Mouse (Mus musculus) erythroblast, embryonic 14.5 days (primary cell): ENCODE measurements around the gene Sult3a2. TPM values are rescaled to one million over a fixed set of nuclear protein-coding genes. Genes with fewer than 3 reads are reported as not detected.
"Not testable (repeated sequence)": the region's sequence is repeated elsewhere in the genome, so short reads cannot be mapped to it uniquely, and the experiment has no call there.

ENCODE experiments used
- H3K27me3 ChIP-seq: 2 replicates; pipeline ENCODE4 v1.6.1; 2012; ENCODE audit warnings: inconsistent platforms; ENCODE audit not compliant: control insufficient read depth
- H3K36me3 ChIP-seq: 2 replicates; pipeline ENCODE4 v1.6.1; 2012; ENCODE audit warnings: mild to moderate bottlenecking, inconsistent platforms; ENCODE audit not compliant: control insufficient read depth
- H3K4me1 ChIP-seq: 2 replicates; pipeline ENCODE4 v1.6.1; 2012; ENCODE audit warnings: inconsistent platforms; ENCODE audit not compliant: control insufficient read depth
- H3K4me3 ChIP-seq: replicated peaks from 2 replicates; pipeline ENCODE3; 2012; ENCODE audit warnings: moderate library complexity, mild to moderate bottlenecking, inconsistent platforms
- H3K9me3 ChIP-seq: 2 replicates; pipeline ENCODE4 v1.6.1; 2012; ENCODE audit warnings: low read length, inconsistent platforms, mixed read lengths; ENCODE audit not compliant: control insufficient read depth
- GATA1 ChIP-seq: IDR thresholded peaks from 2 replicates; pipeline ENCODE4 v1.6.1; 2012; ENCODE audit warnings: low read length, inconsistent platforms, mixed read lengths
- TAL1 ChIP-seq: IDR thresholded peaks from 3 replicates; pipeline ENCODE4 v1.6.1; 2012; ENCODE audit warnings: low read length, inconsistent platforms, mixed read lengths
- polyA plus RNA-seq: library from polyadenylated mRNA; stranded (reverse); fragments of >175 nt; gene quantifications from 2 replicates; pipeline ENCODE4 v1.2.3, GENCODE M21; 2012

Gene Sult3a2
- polyA plus RNA-seq, result not detected in 2 replicates

GRCm38 (mm10) chr10:33786604-33787003, at the start of gene Sult3a2:
TSS of gene Sult3a2 (minus strand) at chr10:33786704.
- no peak for TF ChIP-seq GATA1
- TF ChIP-seq TAL1, result no peak
- H3K27me3 ChIP-seq, result no peaks in the 10 kb centered on the region
- H3K4me1 ChIP-seq, result no peaks in the 10 kb centered on the region
- no peaks in the 10 kb centered on the region for H3K36me3 ChIP-seq
- H3K9me3 ChIP-seq, result peaks cover 3% of the 10 kb centered on the region; the same call in 1 of the 2 replicates
- no peak within 1 kb of the TSS for H3K4me3 ChIP-seq

DNA sequence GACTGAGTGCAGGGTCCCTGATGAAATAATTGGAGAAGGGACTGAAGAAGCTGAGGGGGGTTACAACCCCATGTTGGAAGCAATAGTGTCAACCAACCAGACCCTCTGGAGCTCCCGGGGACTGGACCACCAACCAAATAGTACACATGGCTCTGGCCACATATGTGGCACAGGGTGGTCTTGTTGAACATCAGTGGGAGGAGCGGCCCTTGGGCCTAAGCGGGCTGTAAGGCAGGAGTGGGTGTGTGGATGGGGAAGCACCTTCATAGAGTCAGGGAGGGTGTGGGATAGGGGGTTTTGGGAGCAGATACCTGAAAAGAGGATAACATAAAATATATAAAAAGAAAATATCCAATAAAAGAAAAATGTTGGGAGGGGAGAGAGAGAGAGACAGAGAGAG, 34.4 kb upstream of the Sult3a2 start:
- Histone ChIP-seq H3K4me3 (no peak overlapping the region), H3K4me1 (no peaks in the 10 kb centered on the region), H3K27me3 (no peaks in the 10 kb centered on the region), H3K36me3 (no peaks in the 10 kb centered on the region), H3K9me3 (no peaks in the 10 kb centered on the region)
- TF ChIP-seq TAL1 (no peak), GATA1 (no peak)

- Histone ChIP-seq H3K4me3 (no peak overlapping the region), H3K4me1 (no peaks in the 10 kb centered on the region), H3K9me3 (no peaks in the 10 kb centered on the region), H3K27me3 (no peaks in the 10 kb centered on the region), H3K36me3 (no peaks in the 10 kb centered on the region)
- TF ChIP-seq GATA1 (no peak), TAL1 (no peak)
These were observed 30.4 kb upstream of the Sult3a2 start for GRCm38 (mm10) chr10:33816923-33817322.

GRCm38 (mm10) chr10:33814266-33814665, 27.8 kb upstream of the Sult3a2 start:
- Histone ChIP-seq H3K9me3 (peaks cover 7% of the 10 kb centered on the region), H3K36me3 (no peaks in the 10 kb centered on the region), H3K4me1 (no peaks in the 10 kb centered on the region), H3K27me3 (no peaks in the 10 kb centered on the region), H3K4me3 (no peak overlapping the region)
- TF ChIP-seq TAL1 (no peak), GATA1 (no peak)

DNA sequence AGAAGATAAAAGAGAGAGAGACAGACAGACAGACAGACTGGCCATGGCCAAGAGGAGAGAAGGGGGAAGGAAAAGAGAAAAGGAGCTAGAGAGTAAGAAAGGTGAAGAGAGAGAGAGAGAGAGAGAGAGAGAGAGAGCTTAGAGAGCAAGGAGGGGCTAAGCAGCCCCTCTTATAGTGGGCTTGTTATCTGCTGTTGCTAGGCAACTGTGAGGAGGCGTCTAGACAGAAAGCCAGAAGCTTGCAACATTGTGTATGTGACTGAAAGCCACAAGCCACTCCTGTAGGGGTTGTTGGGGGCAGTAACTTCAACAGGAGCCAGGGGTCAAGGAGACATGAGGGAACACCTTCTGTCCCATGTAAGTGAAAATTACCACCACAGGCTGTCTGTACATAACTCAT, 25.3 kb upstream of the Sult3a2 start:
- Histone ChIP-seq H3K4me1 (no peaks in the 10 kb centered on the region), H3K27me3 (no peaks in the 10 kb centered on the region), H3K9me3 (peaks cover 7% of the 10 kb centered on the region), H3K36me3 (no peaks in the 10 kb centered on the region), H3K4me3 (no peak overlapping the region)
- no peak for TF ChIP-seq GATA1
- no peak for TF ChIP-seq TAL1

GRCm38 (mm10) chr10:33797221-33797949, 10.9 kb upstream of the Sult3a2 start:
- not testable (repeated sequence) for H3K36me3 ChIP-seq, H3K9me3 ChIP-seq, H3K4me3 ChIP-seq, H3K27me3 ChIP-seq, H3K4me1 ChIP-seq

- not testable (repeated sequence) for H3K4me3 ChIP-seq, H3K9me3 ChIP-seq, H3K4me1 ChIP-seq, H3K27me3 ChIP-seq, H3K36me3 ChIP-seq
These were observed 9.9 kb upstream of the Sult3a2 start for GRCm38 (mm10) chr10:33796269-33796915.

DNA sequence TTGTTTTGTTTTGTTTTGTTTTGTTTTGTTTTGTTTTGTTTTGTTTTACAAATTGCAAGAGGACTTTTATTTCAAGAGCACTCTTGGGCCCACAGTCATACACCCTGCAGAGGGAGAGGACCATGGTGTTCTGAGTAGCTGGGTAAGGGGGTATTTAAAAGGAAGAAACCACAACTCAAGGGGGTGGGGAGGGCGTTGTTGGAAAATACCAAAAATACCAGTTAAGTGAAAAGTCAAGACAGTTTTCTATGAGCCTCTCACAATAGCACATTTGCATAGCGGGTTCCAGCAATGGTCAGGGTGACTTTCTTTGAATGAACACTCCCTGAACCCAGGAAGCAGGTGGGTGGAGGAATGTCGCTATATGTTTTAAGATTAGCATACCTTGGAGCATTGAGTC, 5.7 kb upstream of the Sult3a2 start:
- not testable (repeated sequence) for H3K36me3 ChIP-seq, H3K4me1 ChIP-seq, H3K9me3 ChIP-seq, H3K27me3 ChIP-seq, H3K4me3 ChIP-seq

GRCm38 (mm10) chr10:33787541-33787940, 1.0 kb upstream of the Sult3a2 start:
- Histone ChIP-seq H3K27me3 (no peaks in the 10 kb centered on the region), H3K36me3 (no peaks in the 10 kb centered on the region), H3K4me3 (no peak overlapping the region), H3K9me3 (peaks cover 3% of the 10 kb centered on the region; the same call in 1 of the 2 replicates), H3K4me1 (no peaks in the 10 kb centered on the region)
- TF ChIP-seq TAL1, result no peak
- TF ChIP-seq GATA1, result no peak

DNA sequence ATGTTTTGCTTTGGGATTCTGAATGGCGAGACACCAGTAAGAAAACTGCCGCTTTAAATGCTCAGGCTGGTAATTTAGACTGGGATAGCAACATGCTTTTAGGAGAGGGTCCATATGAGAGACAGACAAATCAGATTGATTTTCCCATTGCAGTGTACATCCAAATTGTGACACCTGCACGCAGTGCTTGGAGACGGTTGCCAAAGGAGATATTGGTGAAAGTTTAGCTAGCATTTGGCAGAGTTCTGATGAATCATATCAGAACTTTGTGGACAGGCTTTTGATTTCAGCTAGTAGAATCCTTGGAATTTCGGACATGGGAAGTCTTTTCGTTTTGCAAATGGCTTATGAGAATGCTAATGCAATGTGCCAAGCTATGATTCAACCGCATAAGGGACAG, 51.3 kb downstream of the Sult3a2 start:
- peaks cover 24% of the 10 kb centered on the region for H3K9me3 ChIP-seq
- H3K27me3 ChIP-seq, H3K4me1 ChIP-seq, H3K4me3 ChIP-seq, H3K36me3 ChIP-seq: not testable (repeated sequence)
